Mouse (Mus musculus): ENCODE data around the gene Taf13. TPM values are rescaled to one million over a fixed set of nuclear protein-coding genes. Genes with fewer than 3 reads are reported as not detected.
A peak's percentile ranks its signal among the peaks of the same experiment; 100 is the strongest.
"Not testable (repeated sequence)": the region's sequence is repeated elsewhere in the genome, so short reads cannot be mapped to it uniquely, and the experiment has no call there.

Taf13 gene
- 10 to 100 TPM; 25.6 to 29.0 TPM for total RNA-seq (2021)

DNA sequence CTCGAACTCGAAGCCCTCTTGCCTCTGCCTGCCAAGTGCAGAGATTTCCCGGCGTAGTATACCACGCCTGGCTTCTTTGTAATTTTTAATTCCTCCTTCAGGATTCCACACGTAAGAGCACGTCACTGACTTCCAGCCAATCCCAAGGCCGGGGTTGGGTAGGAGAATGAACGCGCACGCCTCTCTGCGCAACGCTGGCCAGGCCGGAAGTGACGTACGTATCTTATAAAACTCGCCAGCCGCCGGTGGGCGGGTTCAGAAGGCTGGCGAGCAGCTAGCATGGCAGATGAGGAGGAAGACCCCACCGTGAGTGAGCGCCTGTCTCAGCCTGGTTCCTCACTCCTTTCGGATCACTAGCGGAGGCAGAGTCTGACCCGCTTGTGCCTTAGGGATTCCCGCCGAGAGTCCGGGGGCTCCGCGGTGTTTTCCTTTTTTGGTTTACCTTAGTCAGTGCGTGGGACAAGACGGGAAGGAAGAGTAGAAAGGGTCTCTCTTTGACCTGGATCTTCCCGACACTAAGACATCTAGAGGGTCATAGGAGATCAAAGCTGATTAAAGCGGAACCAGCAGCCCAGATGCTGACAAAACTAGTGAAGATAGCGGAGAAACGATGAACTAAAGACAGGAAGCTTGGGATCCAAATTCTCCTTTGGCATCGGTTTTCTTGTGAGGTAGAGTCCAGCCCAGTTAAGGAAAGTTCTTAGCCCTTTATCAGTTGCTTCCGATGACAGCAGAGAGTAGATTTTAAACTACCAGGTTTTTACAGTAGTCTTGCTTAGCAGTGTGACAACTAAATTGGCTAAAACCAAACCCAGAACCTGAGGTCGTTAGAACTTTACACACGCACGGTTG is at the start of gene Taf13:
Taf13 (plus strand) TSS at position 256 of the 852 bp plus-strand sequence.
- DNase-seq (ENCODE audit: extremely low spot score in 1 of 2, low spot score in 1 of 2), result peak; percentile 95 to 96

- DNase-seq (ENCODE audit: extremely low spot score in 1 of 2, low spot score in 1 of 2), result no peak
Measured at GRCm38 (mm10) chr3:108523415-108523814, 48.1 kb upstream of the Taf13 start.

- no peak for DNase-seq (ENCODE audit: extremely low spot score in 1 of 2, low spot score in 1 of 2)
Measured at GRCm38 (mm10) chr3:108528489-108528888, 43.0 kb upstream of the Taf13 start.

GRCm38 (mm10) chr3:108533114-108533885 is 38.2 kb upstream of the Taf13 start:
- no peak for DNase-seq (ENCODE audit: extremely low spot score in 1 of 2, low spot score in 1 of 2)

GRCm38 (mm10) chr3:108533951-108534350 is 37.5 kb upstream of the Taf13 start, which contains the start of gene 1700013F07Rik:
Gene 1700013F07Rik (plus strand): TSS chr3:108534150.
- no peak for DNase-seq (ENCODE audit: extremely low spot score in 1 of 2, low spot score in 1 of 2)

- DNase-seq (ENCODE audit: extremely low spot score in 1 of 2, low spot score in 1 of 2), result no peak
Measured at GRCm38 (mm10) chr3:108535896-108536516, 35.5 kb upstream of the Taf13 start.

- peak; percentile 61 to 70 for DNase-seq (ENCODE audit: extremely low spot score in 1 of 2, low spot score in 1 of 2)
Measured at GRCm38 (mm10) chr3:108536517-108537260, 34.8 kb upstream of the Taf13 start, which contains the start of gene 5330417C22Rik. Gene 5330417C22Rik (minus strand): TSS chr3:108536536.

- DNase-seq (ENCODE audit: extremely low spot score in 1 of 2, low spot score in 1 of 2), result peak; percentile 73 to 87
Measured at GRCm38 (mm10) chr3:108537303-108537702, 34.2 kb upstream of the Taf13 start.

DNA sequence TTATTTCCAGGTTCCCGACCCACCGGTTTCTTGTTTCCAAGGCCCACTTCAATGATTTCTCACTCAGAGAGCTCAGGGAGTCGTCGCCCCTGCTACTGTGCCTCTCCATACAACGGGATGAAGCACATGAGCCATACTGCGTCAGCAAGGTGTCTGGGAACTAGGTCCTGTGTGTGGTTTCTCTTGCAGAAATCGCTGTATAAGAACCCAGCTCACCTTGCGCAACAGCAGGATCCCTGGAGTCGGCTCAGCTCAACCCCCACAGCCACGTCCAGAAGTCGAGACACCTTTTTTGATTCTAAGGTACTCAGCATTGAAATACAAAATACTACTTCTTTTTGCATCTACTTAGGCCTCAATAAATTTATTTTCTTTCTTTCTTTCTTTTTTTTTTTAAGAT is 29.2 kb upstream of the Taf13 start:
- no peak for DNase-seq (ENCODE audit: extremely low spot score in 1 of 2, low spot score in 1 of 2)

- peak in 1 of 2 experiments; percentile 42 for DNase-seq (ENCODE audit: extremely low spot score in 1 of 2, low spot score in 1 of 2)
Measured at GRCm38 (mm10) chr3:108554111-108554561, 17.4 kb upstream of the Taf13 start.

DNA sequence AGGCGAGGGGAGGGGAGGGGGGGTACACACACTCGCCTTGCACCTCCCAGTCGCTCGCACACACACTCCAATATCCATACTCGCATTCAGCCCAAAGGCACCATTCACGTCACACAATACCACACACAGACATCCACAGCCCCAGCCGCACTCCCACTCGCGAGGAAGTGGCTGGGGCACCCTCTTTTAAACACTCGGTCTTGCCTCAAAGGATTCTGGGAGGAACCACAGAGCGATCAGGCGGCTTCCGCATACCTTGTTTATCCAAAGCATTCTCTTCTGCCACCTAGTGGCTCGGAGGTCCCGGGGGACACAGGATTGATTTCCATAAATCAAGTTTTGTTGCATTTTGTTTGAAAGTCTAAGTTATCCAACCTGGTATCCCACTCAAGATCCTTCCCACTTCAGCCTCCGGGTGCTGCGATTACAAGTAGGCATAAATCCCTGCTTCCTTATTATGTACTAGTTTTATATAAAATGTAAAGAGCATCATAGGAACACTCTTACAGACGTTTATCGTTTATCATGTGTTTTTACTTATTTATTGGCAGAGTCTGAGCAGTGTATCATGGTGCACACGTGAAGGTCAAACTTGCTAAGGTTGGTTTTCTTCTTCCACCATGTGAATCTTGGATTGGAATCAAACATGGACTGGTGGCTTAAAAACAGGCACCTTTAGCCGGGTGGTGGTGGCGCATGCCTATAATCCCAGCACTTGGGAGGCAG is 16.7 kb upstream of the Taf13 start:
- peak; percentile 84 to 97 for DNase-seq (ENCODE audit: extremely low spot score in 1 of 2, low spot score in 1 of 2)

DNA sequence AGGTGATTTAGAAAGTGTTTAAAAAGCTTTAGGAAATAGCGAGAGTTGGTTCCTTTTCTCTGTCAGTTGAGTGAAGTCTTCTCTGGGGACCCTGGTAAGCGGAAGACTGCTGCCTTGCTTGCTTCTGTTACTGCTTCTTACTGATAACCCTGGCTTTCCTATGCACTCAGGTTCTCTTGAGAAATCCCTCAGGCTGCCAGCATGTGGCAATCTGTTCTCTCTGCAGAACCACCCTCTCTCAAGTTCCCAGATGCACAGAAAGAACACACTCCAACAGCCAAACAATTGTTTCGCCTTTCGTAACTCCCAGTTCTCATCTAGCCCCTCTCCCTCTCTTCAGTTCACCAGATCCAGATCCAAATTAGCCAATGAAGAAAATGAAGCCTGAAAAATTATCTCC is 13.6 kb upstream of the Taf13 start:
- no peak for DNase-seq (ENCODE audit: extremely low spot score in 1 of 2, low spot score in 1 of 2)

- DNase-seq (ENCODE audit: extremely low spot score in 1 of 2, low spot score in 1 of 2), result peak; percentile 85 to 91
Measured at GRCm38 (mm10) chr3:108562133-108562730, 9.3 kb upstream of the Taf13 start, which contains the start of gene Tmem167b. Gene Tmem167b (minus strand): TSS chr3:108562466.

DNA sequence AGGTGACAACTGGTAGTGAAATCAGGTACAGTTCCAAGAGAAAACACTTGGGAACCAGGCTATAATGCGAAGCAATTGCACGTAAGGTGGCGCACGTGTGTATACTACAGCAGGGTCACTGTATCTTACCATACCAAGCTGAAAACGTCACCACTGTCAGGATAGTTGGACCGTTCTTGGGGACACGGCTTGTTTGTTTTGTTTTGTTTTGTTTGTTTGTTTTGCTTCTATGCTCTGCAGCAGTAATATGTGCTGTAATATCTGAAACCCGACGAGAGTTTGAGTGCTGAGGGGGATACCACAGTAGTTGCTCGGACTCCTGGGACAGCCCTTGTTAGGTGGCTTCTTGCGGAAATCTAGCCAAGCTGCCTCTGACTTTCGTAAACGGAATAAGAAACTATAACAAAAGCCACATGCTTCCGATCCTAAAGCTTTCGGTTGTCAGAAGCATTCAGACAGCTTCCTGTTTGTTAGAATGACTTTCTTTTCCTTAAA is 8.7 kb upstream of the Taf13 start:
- DNase-seq (ENCODE audit: extremely low spot score in 1 of 2, low spot score in 1 of 2), result peak in 1 of 2 experiments; percentile 15

DNA sequence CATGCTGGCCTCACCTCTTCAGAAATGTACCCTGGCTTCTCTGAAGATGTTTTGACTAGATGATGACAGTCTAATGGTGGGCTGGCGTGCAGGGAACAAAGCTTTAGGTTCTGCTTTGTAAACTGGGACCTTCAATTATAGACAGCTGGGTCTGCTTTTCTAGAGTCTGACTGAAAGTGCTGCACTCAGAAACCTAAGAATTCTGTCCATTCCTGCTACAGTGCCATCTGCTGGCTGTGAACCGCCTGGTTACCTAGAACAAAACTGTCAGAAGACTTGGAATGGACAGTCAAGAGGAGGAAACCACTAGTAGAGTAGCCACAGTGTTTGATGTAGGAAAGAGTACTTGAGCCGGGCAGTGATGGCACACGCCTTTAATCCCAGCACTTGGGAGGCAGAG is 8.2 kb upstream of the Taf13 start:
- peak; percentile 43 to 75 for DNase-seq (ENCODE audit: extremely low spot score in 1 of 2, low spot score in 1 of 2)

GRCm38 (mm10) chr3:108567990-108568877 is 3.3 kb upstream of the Taf13 start:
- no peak for DNase-seq (ENCODE audit: extremely low spot score in 1 of 2, low spot score in 1 of 2)

DNA sequence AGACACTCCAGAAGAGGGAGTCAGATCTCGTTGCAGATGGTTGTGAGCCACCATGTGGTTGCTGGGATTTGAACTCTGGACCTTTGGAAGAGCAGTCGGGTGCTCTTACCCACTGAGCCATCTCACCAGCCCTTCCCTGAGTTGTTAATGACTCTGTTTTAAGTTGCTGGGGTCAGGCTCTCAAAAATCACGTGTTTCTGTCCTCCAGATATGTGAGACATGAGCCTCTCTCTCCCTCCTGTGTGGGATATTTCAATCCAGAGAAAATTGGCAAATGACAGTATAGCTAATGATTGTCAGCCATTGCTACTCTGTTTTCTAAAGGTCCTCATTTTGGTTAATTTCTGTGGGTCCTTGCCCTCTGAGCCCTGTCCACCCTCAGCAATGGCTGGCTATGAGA is 1.9 kb upstream of the Taf13 start:
- DNase-seq (ENCODE audit: extremely low spot score in 1 of 2, low spot score in 1 of 2), result not testable (repeated sequence)

DNA sequence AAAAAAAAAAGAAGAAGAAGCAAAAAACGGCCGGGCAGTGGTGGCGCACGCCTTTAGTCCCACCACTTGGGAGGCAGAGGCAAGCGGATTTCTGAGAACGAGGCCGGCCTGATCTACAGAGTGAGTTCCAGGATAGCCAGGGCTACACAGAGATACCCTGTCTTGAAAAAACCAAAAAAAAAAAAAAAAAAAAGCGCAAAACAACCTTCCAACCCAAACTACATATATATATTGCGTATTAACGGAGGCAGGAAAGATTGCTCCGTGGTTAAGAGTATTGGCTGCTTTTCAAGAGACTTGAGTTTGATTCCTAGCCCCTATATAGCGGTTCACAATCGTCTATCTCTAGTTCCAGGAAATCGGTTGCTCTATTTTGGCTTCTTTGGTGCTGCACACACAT is 685 bp upstream of the Taf13 start:
- no peak for DNase-seq (ENCODE audit: extremely low spot score in 1 of 2, low spot score in 1 of 2)
